Comparison of ENCODE assay signal across 23 mouse cellular contexts in the genomic region with DNA sequence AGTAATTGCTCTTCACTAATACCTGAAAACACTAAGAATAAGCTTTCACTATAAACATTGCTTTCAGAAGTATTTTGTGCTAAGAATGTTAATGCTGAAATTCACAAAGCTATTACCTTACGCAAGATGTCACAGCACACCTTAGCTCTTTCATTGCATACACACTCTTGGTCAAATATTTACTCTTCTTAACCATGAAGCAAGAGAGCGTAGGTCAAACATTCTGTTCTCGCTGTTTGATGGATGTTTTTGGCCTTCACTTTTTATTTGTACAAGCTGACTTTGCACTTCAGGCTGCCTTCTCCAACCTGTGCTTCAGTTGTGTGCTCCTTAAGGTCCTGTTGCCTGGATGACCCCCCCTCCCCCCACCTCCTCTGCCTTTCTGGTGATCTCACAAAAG.
DNase-seq lines count a peak whose midpoint lies in the region; ATAC-seq and TF ChIP-seq lines count a peak whose summit lies in the region.
"Had no signal": no experiment of that assay in that cellular context is flagged by ENCODE, and none has a peak within 500 bp of the region (broad histone marks: within the 10 kb centered on the region; RNA-seq: fewer than 3 reads in every experiment).

No protein-coding gene starts in this region.

- no peak overlapping the region for H3K4me3 ChIP-seq in lung, adult 2 months (replicated peaks; ENCODE audit: extremely low read depth, low read depth, low read length)
- no peak overlapping the region for H3K4me3 ChIP-seq in liver, embryonic 15.5 days (replicated peaks)
- H3K4me3 ChIP-seq: forebrain, embryonic 10.5 days; hindbrain, embryonic 13.5 days; limb, embryonic 13.5 days; megakaryocyte, embryonic 14.5 days; myocyte had no signal

- peak; percentile 44 for ATAC-seq in liver, embryonic 15.5 days (ENCODE audit: insufficient read depth)
- ATAC-seq: inflammation-experienced regulatory T-cells, adult 6 months had no signal

- no peaks in the 10 kb centered on the region for H3K27me3 ChIP-seq in liver, embryonic 15.5 days
- H3K27me3 ChIP-seq: CH12.LX; hindbrain, embryonic 13.5 days; limb, embryonic 13.5 days; megakaryocyte, embryonic 14.5 days had no signal

- H3K9ac ChIP-seq in liver, embryonic 15.5 days, result no peak overlapping the region
- H3K9ac ChIP-seq: hindbrain, embryonic 13.5 days; limb, embryonic 13.5 days had no signal

- peak; percentile 4 to 58 for DNase-seq in lung, adult 18-20 months
- no peak for DNase-seq in lung, adult 2 months
- peak; percentile 2 for DNase-seq in lung, postnatal 14 days
- peak; percentile 10 for DNase-seq in yolk sac, embryonic 10.5 days (ENCODE audit: low spot score)
- DNase-seq in testis, postnatal 10 days (ENCODE audit: low spot score), result no peak
- DNase-seq in heart, postnatal 25 days (ENCODE audit: low spot score), result no peak
- DNase-seq in left cerebral cortex, adult 11 months (ENCODE audit: low spot score), result no peak
- DNase-seq: adrenal gland, postnatal 25 days; cerebellum, adult 11 months; cerebellum, postnatal 14 days; heart, postnatal 10 days; midbrain, embryonic 14.5 days; right cerebral cortex, postnatal 14 days; spleen, adult 18-20 months had no signal

- H3K9me3 ChIP-seq in liver, embryonic 15.5 days (replicated peaks), result no peaks in the 10 kb centered on the region
- H3K9me3 ChIP-seq: forebrain, embryonic 10.5 days; hindbrain, embryonic 13.5 days; limb, embryonic 13.5 days had no signal

- 40% methylated on average over 3 of the region's 3 CpGs for WGBS in lung, adult 2 months
- 63% methylated on average over 3 of the region's 3 CpGs for WGBS in liver, embryonic 15.5 days (ENCODE audit: insufficient replicate concordance)

- intact Hi-C loops in heart, postnatal 25 days (cut with DNase I), result no loop called here

- H3K27ac ChIP-seq in liver, embryonic 15.5 days (replicated peaks), result no peak overlapping the region
- H3K27ac ChIP-seq: forebrain, embryonic 10.5 days; hindbrain, embryonic 13.5 days; limb, embryonic 13.5 days had no signal

- no peak overlapping the region for H3K4me2 ChIP-seq in liver, embryonic 15.5 days
- H3K4me2 ChIP-seq: heart, embryonic 11.5 days; hindbrain, embryonic 13.5 days; limb, embryonic 13.5 days had no signal

- no peaks in the 10 kb centered on the region for H3K4me1 ChIP-seq in lung, adult 2 months (ENCODE audit: control insufficient read depth, insufficient read depth, low read length)
- no peaks in the 10 kb centered on the region for H3K4me1 ChIP-seq in liver, embryonic 15.5 days (replicated peaks)
- H3K4me1 ChIP-seq: hindbrain, embryonic 13.5 days; limb, embryonic 13.5 days; megakaryocyte, embryonic 14.5 days had no signal

- no peak for TF ChIP-seq CTCF in lung, adult 2 months (IDR thresholded peaks at IDR 0.05; ENCODE audit: insufficient read depth, low read length)

- H3K36me3 ChIP-seq in liver, embryonic 15.5 days (replicated peaks), result no peaks in the 10 kb centered on the region
- H3K36me3 ChIP-seq: forebrain, embryonic 10.5 days; hindbrain, embryonic 13.5 days; limb, embryonic 13.5 days had no signal

- no peak for TF ChIP-seq POLR2A in lung, adult 2 months (IDR thresholded peaks at IDR 0.05; ENCODE audit: borderline replicate concordance, extremely low read depth, low read depth, low read length)

Comparison
In these comparisons a context has a peak if more than half of its experiments do, and no peak if none do; other contexts are left out.
1. DNase-seq: peak in lung, adult 18-20 months (2 of 2), lung, postnatal 14 days (single experiment) and yolk sac, embryonic 10.5 days (single experiment); none in lung, adult 2 months (single experiment), testis, postnatal 10 days (single experiment), heart, postnatal 25 days (single experiment) and left cerebral cortex, adult 11 months (single experiment).